Mouse (Mus musculus) 3134 (cell line): Measurements from ENCODE around the gene Syn3.
A peak's percentile ranks its signal among the peaks of the same experiment; 100 is the strongest.

ENCODE experiments used
- DNase-seq: peaks from one replicate; pipeline ENCODE4 v3.0.0-alpha.2; 2011; ENCODE audit warnings: low spot score; ENCODE audit not compliant: insufficient read length; ENCODE audit errors: extremely low read depth

Syn3 gene

DNA sequence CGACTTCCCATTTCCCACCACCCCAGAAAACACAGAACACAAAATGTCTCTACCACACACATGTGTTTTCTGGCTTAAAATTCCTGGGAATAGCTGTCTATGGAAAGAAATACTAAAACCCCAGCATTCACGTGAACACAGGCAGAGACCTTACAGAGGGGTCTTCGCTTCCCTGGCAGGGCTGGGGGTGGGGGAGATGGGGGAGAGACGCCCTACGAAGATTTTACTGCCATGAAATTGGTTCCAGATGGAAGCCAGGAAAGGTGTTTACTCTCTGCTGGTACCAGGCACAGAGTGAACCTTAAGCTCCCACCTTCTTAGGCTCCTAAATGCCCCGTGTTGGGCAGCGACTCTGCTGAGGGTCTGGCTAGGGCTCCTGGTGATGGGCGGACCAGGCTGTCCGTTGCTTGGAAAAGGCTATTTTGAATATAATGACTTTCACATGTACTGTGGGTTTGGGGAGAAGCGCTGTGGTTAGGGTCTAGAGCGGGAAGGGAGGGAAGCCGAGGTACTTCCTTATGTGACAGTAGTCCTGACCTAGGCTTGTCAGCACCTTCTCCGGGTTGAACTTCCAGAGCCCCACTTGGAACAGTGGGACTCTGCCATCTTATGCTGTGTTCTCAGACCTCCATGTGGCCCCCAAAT is 203.1 kb downstream of the Syn3 start:
- no peak for DNase-seq

DNA sequence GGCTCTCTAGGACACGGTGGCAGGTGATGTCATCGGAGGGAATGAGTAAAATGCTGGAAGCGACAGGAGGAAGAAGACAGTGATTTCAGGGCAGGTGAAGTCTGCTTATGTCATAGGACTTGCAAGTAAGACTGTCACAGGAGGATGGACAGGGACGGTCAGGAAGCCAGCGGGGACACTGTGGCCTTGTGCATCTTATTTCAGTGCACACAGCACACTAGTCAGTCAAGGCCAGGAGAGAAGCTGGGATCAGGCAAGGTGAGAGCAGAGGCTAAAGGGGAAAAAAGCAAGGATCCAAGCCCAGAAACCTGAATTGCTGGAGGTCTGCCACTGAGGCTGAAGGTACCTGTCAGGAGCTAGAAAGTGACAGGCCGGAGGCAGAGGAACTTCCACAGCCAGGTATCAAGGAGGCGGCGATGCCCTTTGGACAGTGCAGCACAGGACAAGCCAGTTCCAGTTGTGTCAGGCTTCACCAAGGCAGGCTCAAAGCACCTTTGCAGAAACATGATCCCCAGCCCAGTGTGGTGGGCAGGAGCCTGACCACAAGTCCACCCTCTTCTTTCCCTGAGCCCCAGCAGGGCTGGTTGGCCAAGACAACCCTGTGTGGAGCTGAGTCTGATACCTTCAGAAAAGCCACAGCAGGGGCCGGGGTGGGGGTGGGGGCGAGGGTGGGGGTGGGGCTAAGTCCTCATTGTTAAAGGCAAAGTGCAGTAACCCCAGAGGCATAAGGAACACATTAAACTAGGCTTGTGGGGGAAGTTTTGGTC is 203.9 kb downstream of the Syn3 start:
- DNase-seq = no peak

DNA sequence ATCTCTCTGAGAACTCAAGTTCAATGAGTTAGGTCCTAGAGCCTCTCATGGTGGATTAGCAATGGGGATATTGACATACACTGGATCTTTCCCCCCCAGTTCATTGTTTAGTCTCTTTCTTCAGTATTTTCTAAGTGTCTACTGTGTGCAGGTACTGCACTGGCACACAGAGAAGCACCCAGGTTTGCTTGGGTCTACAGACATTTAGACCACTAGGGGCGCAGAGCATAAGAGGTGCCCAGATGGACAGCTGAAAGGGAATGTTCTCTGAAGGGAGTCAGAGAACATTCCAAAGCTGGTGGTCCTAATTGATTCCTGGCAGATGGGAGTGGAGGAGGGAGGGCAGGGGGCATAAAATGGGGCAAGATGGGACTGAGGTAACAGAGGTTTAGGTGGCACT is 204.8 kb downstream of the Syn3 start:
- DNase-seq = no peak

DNA sequence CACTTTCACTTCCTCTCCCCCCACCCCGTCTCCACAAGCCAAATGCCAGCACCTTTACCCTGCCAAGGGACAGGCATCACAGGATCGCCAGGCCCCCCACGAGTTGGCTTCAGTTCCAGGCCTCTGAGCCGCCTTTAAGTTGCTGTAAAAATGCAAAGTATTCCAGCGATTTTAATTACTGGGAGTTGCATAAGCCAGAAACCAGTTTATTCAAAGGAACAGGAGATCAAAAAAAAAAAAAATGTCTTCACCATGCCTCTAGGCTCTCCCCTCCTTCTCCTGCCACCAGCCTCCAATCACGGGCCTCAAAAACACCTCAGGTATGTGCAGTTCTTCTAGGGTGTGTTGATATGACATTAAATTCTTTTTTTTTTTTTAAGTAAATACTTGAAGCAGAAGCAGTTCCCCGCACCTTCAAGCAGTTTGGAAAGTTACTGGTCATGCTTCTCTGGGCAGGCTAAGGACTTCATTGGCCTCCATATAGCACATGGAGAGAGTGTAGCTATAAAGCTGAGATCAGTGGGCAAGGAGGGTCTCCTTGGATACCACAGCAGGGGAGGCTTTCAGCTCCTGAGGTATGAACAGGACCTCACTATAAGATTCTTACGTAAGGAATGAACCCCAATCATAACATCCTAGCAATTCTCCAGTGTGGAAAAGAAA is 208.5 kb downstream of the Syn3 start:
- DNase-seq = peak; percentile 69

DNA sequence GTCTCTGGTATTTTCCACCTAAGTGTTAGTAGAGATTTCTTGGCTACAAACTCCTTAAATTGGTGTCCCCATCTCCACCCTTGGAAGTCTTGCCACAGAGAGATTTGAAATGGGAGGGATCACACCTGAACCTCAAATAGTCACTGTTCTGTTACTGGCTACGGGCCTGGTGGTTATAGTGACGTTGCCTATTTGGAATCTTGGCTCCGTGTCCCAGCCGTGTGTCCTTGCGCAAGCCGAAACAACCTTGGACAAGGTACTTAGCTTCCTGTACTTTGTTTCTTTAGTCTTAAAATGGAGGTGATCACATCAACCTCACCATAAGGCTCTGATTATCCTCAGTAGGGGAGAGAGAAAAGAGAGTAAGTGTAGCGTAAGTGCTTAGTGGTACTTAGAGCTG is 212.2 kb downstream of the Syn3 start:
- peak; percentile 58 for DNase-seq

DNA sequence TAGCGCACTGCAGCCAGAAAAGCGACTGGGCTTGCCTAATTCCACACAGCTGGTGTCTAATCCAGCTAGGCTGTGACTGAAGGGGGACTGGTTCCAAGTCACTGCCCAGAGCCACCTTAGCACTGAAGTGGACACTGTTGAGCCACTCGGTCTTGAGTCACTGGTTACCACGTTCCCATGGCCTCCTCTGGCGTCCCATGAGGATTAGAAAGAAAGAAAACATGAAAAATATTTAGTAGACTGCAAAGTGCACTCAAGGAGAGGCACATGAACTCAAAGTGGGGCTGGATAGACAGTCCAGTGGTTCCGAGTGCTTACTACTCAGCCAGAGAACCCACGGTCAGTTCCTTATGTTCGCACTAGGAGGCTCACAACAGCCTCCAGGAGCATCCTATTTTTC is 217.5 kb downstream of the Syn3 start:
- peak; percentile 43 for DNase-seq

DNA sequence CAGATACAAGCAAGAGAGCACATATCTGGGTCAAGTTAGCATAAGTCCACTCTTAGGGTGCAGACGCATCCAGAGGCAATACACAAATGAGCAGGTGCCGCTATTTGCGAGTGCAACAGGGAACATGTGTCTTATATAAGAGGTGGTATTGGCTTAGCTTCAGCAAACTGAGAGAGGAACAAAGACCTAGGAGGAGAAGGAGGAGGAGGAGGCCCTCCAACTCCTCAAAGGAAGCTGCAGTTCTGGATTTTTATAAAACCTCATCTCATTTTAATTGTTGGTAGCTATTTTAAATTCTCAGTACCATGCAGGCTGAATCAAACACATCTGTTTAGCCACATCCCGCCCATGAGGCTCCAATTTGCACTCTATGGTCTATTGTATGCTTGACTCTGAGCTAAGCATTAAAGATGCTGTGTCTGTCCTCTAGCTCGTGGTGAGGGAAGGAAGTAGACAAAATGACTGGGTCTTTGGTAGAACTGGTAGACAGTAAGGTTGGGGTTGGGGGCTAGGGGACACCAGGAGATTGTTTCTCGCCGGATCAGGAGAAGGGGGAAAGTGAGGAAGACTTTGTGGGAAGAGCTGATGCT is 219.0 kb downstream of the Syn3 start:
- no peak for DNase-seq

DNA sequence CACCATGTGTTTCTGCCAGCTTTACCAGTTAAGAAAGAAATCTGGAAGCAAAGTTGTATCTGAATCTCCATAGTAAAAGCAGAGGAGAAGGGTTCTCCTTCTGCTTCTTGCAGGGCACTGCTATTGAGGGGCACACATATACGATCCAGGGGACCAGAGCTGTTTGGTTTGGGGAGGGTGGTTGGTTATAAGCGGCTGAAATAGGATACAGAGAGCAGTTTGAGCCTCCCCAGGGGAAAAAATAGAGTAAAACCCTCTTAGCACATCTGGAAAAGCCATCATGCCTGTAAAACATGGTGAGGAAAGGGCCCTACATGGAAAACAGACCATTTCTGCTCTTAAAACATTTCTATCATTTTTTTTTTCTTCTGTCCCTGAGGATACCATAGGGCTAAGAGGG is 220.2 kb downstream of the Syn3 start:
- DNase-seq = no peak

DNA sequence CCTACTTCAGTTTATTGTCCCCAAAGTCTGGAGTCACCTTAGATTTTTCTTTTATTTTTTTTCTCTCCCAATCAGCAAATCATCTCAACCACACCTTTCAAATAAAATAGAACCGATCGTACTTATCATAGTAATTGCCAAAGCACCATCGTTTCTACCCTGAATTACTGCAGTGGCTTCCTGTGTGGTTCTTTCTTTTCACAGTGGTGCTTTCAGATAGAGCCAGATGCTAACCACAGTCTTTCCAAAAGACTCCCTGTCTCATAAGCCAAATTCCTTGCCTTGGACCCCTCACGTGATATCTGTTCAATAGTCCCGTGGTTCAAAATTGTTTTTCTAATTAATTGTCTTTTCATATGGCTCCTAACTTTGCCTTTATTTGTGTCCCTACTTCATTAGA is 221.4 kb downstream of the Syn3 start:
- DNase-seq = no peak

DNA sequence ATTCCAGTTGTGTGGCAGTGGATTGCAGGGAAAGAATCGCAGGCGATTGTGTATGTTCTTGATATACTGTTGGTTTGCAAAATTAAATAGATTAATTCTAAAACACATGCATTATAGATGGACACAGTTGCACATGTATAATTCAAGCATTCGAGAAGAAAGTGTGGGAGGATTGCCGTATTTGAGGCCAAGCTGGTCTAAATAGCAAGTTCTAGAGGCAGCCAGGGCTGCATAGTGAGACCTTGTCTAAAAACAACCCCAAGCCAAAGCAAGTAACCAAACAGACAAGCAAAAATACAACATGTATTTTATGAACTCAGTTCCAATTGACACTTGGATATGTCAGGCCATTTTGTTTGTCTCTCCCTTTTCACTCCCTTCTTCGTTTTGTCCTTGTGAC is 223.1 kb downstream of the Syn3 start:
- DNase-seq = no peak

DNA sequence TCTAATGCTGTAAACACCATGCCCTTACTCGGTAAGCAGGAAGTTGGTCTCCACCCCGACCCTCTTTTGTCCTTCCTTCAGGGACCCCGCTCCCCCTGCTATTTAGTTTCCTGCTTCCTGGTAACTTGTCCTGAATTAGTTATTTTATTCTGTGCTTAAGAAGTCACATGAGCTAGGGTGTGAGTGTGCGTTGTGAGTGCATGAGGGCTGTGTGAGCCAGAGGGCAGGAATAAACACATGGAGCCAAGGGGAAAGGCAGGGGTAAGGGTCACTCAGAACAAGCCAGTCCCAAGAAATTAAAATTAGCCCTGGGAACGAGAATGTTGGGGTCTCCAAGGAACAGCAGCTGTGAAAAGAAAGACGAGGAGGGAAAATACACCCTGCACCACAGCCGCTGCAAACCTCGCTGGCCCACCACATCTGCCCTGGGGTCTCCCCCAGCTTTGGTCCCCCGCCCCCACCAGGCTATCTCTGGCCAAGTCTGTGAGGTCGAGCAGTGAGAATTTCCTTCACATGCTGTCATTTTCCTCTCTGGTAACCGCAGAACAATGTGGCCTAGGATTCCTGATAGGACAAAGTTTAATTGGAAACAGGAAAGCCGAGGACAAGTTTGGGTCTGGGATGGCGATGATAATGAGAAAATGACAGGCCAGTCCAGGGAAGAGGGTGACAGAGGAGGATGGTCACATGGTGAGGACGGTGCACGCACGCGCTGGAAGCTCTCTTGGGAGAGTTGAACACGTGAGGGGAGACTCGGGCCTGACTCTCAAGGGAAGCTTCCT is 225.1 kb downstream of the Syn3 start:
- DNase-seq = no peak

DNA sequence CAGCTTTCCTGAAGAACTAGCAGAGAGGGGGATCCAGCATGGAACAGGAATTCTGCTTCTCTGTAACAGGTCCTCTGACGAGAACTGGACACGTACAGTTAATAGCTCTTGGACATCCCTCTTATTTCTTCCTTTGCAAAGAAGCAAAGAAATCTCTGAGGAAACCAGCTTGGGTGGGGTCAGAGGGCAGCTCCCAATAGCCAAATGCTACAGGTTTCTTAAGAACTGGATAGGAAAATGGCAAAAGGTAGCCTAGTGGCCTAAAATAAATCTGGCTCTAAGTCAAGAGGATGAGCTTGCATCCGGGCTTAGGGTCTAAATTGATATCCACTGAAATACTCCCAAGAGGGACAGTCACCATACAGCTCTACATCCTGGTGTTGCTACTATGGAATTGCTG is 225.9 kb downstream of the Syn3 start:
- no peak for DNase-seq

DNA sequence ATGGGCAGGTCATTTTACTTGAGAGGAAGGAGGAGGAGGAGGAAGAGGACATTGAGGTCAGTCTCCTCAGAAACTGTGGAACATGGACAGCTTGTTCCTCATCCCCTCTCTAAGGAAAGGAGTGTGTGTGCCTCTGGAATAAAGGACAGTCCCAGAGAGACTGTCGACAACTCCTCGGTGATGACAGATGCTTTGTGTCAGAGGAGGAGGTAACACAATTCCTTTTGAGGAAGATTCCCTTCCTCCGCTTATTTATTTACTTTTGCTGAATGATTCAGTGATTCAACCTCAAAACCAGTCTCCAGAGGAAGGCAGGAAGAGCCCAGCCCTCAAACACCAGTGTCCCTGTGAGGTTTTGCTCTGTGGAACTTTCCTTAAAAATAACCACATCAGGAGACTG is 228.4 kb downstream of the Syn3 start:
- DNase-seq = peak; percentile 73

DNA sequence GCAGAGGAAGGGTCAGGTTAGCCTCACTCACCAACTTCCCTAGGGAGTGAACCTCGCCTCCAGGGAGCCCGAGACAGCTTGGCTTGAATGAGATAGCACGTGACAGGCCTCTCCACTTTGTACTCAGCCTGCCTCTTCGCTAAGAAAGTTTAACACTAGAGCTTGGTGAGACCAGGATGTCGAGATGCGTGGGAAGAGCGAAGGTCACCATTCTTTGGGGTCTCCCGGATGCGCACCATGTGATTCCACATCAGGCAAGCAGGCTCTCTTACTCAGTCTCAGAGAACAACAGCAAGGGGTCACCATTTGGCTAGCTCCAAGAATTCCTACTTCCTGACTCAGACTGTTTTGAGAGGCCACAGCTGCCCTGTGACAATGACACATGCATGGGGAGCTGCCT is 234.1 kb downstream of the Syn3 start:
- peak; percentile 61 for DNase-seq

DNA sequence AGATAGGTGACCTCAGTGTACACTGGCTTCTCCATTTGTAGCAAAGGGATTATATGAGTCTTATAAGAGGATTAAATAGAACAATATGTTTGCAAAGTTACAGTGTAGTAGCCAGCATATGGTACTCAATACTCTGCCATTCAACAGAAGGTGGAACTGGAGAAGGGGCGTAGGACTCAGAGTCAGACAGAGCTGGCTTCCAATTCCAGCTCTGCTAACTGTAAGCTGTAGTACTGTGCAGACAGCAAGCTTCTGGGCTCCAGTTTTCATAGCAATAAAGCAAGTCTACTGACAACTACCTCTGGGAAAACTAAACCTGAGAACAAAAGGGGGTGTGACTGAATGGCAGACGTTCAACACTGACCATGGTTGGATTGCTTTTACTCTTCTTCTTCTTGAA is 237.0 kb downstream of the Syn3 start:
- DNase-seq = no peak

DNA sequence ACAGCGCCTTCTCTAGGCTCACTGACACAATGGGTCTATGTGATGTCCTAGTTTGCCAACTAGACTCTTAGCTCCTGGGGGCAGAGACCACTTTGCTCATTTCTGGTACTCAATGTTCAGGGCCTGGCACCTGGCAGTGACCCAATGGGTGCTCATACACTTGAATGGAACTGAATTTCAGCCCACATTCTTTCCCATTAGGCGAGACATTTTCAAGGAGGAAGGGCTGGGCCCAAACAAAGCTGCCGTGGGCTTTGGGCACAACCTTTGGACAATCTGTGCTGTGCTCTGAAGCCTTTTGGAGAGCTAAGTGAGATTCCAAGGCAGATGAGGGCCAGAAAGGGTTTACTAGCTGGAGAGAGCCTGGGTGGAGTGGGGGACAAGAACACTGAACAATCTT is 239.7 kb downstream of the Syn3 start:
- DNase-seq = no peak

DNA sequence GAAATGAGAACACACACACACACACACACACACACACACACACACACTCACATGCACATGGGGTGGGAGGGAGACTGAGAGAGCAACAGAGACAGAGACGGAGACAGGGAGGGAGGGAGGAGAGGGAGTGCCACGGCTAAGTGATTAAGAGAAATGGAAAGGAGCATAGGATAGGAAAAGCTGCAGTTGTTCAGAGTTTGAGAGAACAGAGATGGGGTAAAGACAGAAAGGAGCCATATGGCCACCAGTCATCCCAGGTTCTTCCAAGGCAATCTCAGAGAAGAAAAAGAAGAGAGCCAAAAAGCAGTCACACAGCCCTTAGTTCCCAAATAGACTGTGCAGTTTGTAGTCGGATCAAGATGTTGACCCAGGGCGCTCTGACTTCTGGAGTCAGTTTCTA is 240.7 kb downstream of the Syn3 start:
- no peak for DNase-seq

DNA sequence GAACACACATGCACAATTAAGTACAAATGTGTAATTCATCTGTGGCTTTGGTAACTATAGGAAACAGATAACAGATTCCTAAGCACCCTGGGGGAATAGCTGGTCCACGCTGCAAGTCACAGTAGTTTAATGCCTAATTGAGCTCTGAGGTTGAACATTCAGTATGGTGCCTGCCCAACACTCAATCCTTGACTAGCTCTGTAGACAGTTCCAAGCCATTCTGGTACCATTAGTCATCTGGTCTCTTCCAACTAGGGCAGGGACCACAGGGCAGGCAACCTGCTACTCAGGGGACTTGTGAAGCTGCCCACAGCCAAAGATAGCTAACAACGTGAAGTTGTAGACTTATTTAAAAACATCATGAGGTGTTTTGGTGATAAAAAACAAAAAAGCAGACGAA is 241.7 kb downstream of the Syn3 start:
- DNase-seq = no peak

DNA sequence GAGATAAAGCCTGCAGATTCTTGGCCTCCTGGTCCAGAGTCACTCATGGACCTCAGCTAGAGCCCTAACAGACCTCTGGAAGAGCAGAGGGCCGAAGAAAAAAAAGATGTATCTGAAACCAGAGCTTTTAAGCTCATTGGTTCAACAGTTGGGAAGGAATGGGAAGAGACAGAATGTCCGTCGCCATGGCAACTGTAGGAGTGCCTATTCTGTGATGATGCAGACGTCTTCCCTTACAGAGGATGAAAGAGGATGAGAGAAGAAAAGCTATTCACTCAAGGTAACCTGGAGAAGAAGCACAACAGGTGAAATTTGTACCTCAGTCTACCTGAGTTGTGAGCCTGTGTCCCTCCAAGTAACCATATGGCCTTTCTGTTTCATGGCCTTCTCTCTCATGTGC is 242.5 kb downstream of the Syn3 start:
- DNase-seq = no peak

DNA sequence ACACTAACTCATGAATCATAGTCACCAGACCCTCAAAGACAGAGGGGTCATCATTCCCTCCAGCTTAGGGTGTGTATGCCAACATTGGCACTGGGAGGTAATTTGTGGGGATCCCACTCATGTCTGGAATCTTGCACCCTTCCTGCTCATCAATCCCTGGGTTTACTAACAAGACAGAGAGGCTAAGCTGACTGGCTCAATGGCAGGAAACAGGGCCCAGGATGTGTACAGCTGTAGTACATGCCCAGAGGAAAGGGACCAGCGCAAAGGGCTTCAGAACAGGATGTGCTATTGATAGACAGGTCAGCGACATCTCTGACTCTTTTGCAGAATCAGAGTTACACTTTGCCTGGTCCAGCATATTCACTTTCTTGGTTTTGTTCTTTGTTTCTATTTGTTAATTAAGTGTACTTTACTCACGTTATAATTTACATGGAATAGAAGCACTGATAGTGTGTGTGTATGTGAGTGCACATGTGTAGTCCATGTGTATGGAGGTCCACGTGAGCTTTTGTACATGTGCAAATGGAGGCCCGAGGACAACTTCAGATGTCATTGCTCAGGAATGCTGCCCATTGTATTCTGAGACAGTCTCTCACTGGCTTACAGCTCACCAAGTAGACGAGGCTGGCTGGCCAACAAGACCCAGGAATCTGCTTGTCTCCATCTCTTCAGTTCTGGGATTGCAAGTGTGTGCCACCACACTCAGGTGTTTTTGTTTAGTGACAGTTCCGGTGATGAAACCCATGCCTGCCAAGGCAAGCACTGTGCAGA is 248.4 kb downstream of the Syn3 start:
- peak; percentile 16 for DNase-seq
